Mouse (Mus musculus): ENCODE results near the gene Klf9. TPM values are rescaled to one million over a fixed set of nuclear protein-coding genes. Genes with fewer than 3 reads are reported as not detected.

The Klf9 gene
- polyA plus RNA-seq, 2 experiments, result 2.1 TPM

- no peak overlapping the region for H3K4me2 ChIP-seq (replicated peaks; ENCODE audit: low read depth, low read length, severe bottlenecking)
- no peak for ATAC-seq (ENCODE audit: low FRiP score, low read depth)
- H3K9me3 ChIP-seq (ENCODE audit: control insufficient read depth, low read length), result peaks cover 12% of the 10 kb centered on the region
- no peak for DNase-seq (ENCODE audit: low spot score)
- H3K27me3 ChIP-seq (ENCODE audit: control insufficient read depth, insufficient read depth, low read length), result no peaks in the 10 kb centered on the region
- H3K27ac ChIP-seq (replicated peaks; ENCODE audit: low read depth, low read length), result no peak overlapping the region
- peaks cover 45% of the 10 kb centered on the region for H3K36me3 ChIP-seq (ENCODE audit: control insufficient read depth, insufficient read depth, low read length)
- TF ChIP-seq POLR2A (IDR thresholded peaks at IDR 0.05; ENCODE audit: borderline replicate concordance, extremely low read depth, insufficient read depth, insufficient read length), result no peak
- H3K9ac ChIP-seq (ENCODE audit: low read depth, low read length, severe bottlenecking), result no peak overlapping the region
- no peaks in the 10 kb centered on the region for H3K4me1 ChIP-seq (ENCODE audit: control insufficient read depth, insufficient read depth, low read length)
- no peak overlapping the region for H3K4me3 ChIP-seq (replicated peaks; ENCODE audit: low read length)
- 95% methylated on average over 3 of the region's 3 CpGs for WGBS
Observed at GRCm38 (mm10) chr19:23203505-23204053, 62.6 kb downstream of the Klf9 start.

- DNase-seq (ENCODE audit: low spot score) (no peak), ATAC-seq (ENCODE audit: low FRiP score, low read depth) (no peak)
- Histone ChIP-seq H3K36me3 (ENCODE audit: control insufficient read depth, insufficient read depth, low read length) (peaks cover 70% of the 10 kb centered on the region), H3K9me3 (ENCODE audit: control insufficient read depth, low read length) (no peaks in the 10 kb centered on the region), H3K4me1 (ENCODE audit: control insufficient read depth, insufficient read depth, low read length) (no peaks in the 10 kb centered on the region), H3K4me3 (replicated peaks; ENCODE audit: low read length) (no peak overlapping the region), H3K27me3 (ENCODE audit: control insufficient read depth, insufficient read depth, low read length) (no peaks in the 10 kb centered on the region), H3K27ac (replicated peaks; ENCODE audit: low read depth, low read length) (no peak overlapping the region), H3K4me2 (replicated peaks; ENCODE audit: low read depth, low read length, severe bottlenecking) (no peak overlapping the region), H3K9ac (ENCODE audit: low read depth, low read length, severe bottlenecking) (no peak overlapping the region)
- 86% methylated on average over 6 of the region's 6 CpGs for WGBS
- TF ChIP-seq POLR2A (IDR thresholded peaks at IDR 0.05; ENCODE audit: borderline replicate concordance, extremely low read depth, insufficient read depth, insufficient read length), result no peak
Observed at GRCm38 (mm10) chr19:23211325-23211724, 70.3 kb downstream of the Klf9 start.

- no peak for ATAC-seq (ENCODE audit: low FRiP score, low read depth)
- no peak for DNase-seq (ENCODE audit: low spot score)
- no peak overlapping the region for H3K4me3 ChIP-seq (replicated peaks; ENCODE audit: low read length)
- no peak overlapping the region for H3K27ac ChIP-seq (replicated peaks; ENCODE audit: low read depth, low read length)
- no peak overlapping the region for H3K4me2 ChIP-seq (replicated peaks; ENCODE audit: low read depth, low read length, severe bottlenecking)
- no peak overlapping the region for H3K9ac ChIP-seq (ENCODE audit: low read depth, low read length, severe bottlenecking)
- no peaks in the 10 kb centered on the region for H3K27me3 ChIP-seq (ENCODE audit: control insufficient read depth, insufficient read depth, low read length)
- H3K4me1 ChIP-seq (ENCODE audit: control insufficient read depth, insufficient read depth, low read length), result no peaks in the 10 kb centered on the region
- WGBS, result 98% methylated on average over 8 of the region's 8 CpGs
- no peak for TF ChIP-seq POLR2A (IDR thresholded peaks at IDR 0.05; ENCODE audit: borderline replicate concordance, extremely low read depth, insufficient read depth, insufficient read length)
- no peaks in the 10 kb centered on the region for H3K9me3 ChIP-seq (ENCODE audit: control insufficient read depth, low read length)
- H3K36me3 ChIP-seq (ENCODE audit: control insufficient read depth, insufficient read depth, low read length), result peaks cover 74% of the 10 kb centered on the region
Observed at GRCm38 (mm10) chr19:23214326-23214725, 73.3 kb downstream of the Klf9 start.

MicroRNA genes within 50 kb of the gene (microRNA counts, 519-probe panel; counts per million panel counts)
- not detected for microRNA mmu-miR-1192

Small RNA genes within 50 kb of the gene (microRNA-seq; reads per million reads assigned to microRNA genes)
- gene Mir1192, result not detected

Other genes with a start within 250 kb of the Klf9 start
- 46.3 and 56.3 TPM in 2 replicates for gene Smc5, start 132.7 kb downstream of the Klf9 start, polyA plus RNA-seq (2012; rRNA removed)
- 33.4 and 38.1 TPM in 2 replicates for gene Smc5, start 132.7 kb downstream of the Klf9 start, polyA plus RNA-seq (2014; fragmentation: Nextera tagmentation; extraction: Ambion mirVana)

Data from limb, embryonic 14.5 days (tissue).